Mouse (Mus musculus): ENCODE results near the gene Abcd2. TPM values are rescaled to one million over a fixed set of nuclear protein-coding genes. Genes with fewer than 3 reads are reported as not detected.

Abcd2 gene
- polyA plus RNA-seq, 1 experiment from 2014 or later: 2.0 TPM

DNA sequence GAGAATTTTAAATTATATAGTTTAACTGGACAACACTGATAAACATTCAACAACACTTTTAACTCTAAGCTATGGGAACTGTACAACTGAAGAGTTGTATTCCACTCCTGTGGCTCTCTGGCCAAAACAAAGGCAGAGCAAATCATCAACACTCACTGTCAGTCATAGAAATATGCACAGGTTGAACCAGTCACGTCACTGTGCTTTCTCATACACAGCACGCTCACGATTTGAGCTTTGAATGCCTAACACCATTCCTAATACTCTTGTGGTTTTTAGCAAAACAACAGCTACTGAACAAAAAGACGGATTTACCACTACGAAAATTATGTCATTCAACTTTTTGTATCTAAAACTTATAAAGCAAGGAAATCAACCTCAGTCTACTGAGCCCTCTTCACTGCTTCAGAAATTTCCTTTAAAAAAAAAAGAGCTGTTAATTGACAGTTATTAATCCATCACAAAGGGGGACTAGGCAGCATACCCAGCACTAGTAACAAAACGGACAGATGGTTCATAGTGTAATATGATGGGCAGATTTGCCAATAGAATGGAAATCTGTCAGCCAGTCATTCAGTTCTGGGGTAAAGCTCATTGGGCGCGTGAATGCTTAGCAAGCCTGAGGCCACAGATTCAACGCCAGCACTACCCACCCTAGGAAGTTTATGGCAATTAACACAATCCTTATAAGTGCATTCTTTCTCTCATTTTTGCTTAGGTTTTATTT lies 20.8 kb downstream of the Abcd2 start:
- Histone ChIP-seq H3K36me3 (ENCODE audit: control insufficient read depth, insufficient read depth, low read length) (no peaks in the 10 kb centered on the region), H3K4me1 (ENCODE audit: control insufficient read depth, insufficient read depth, low read length) (no peaks in the 10 kb centered on the region), H3K4me3 (ENCODE audit: low read depth, low read length) (no peak overlapping the region), H3K9ac (replicated peaks; ENCODE audit: low read depth, low read length) (no peak overlapping the region), H3K27me3 (ENCODE audit: control insufficient read depth, insufficient read depth, low read length) (no peaks in the 10 kb centered on the region), H3K9me3 (ENCODE audit: control insufficient read depth, low read depth, low read length) (no peaks in the 10 kb centered on the region), H3K27ac (ENCODE audit: low read length) (no peak overlapping the region), H3K4me2 (replicated peaks; ENCODE audit: low read depth, low read length) (no peak overlapping the region)
- WGBS: 79% methylated on average over 9 of the region's 9 CpGs
- no peak for ATAC-seq (ENCODE audit: insufficient number of reproducible peaks, insufficient read depth, low FRiP score, low read depth)

- H3K4me1 ChIP-seq (ENCODE audit: control insufficient read depth, insufficient read depth, low read length): no peaks in the 10 kb centered on the region
- no peak overlapping the region for H3K4me2 ChIP-seq (replicated peaks; ENCODE audit: low read depth, low read length)
- ATAC-seq (ENCODE audit: insufficient number of reproducible peaks, insufficient read depth, low FRiP score, low read depth): no peak
- 83% methylated on average over 13 of the region's 13 CpGs for WGBS
- H3K9me3 ChIP-seq (ENCODE audit: control insufficient read depth, low read depth, low read length): no peaks in the 10 kb centered on the region
- no peaks in the 10 kb centered on the region for H3K27me3 ChIP-seq (ENCODE audit: control insufficient read depth, insufficient read depth, low read length)
- no peak overlapping the region for H3K27ac ChIP-seq (ENCODE audit: low read length)
- H3K4me3 ChIP-seq (ENCODE audit: low read depth, low read length): no peak overlapping the region
- no peaks in the 10 kb centered on the region for H3K36me3 ChIP-seq (ENCODE audit: control insufficient read depth, insufficient read depth, low read length)
- no peak overlapping the region for H3K9ac ChIP-seq (replicated peaks; ENCODE audit: low read depth, low read length)
Observed at GRCm38 (mm10) chr15:91167850-91168562, 23.6 kb downstream of the Abcd2 start.

DNA sequence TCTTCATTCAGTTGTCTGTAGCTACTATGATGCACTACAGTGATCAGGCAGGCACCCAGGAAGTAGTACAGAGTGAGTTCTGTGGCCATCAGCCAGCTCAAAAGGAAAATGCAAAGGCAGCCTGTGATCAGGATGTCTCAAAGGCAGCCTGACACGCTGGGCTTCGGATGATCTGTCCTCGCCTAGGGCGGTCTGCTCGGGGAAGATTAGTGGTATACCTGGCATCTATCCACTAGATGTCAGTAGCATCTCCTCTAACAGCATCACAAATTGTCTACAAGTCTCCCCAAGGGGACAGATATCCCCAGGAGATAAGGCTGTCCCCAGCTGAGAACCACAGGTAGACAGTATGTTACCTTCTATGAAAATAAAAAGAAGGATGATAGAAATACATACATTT lies 26.6 kb downstream of the Abcd2 start:
- 10% methylated on average over 5 of the region's 5 CpGs for WGBS
- ATAC-seq (ENCODE audit: insufficient number of reproducible peaks, insufficient read depth, low FRiP score, low read depth): no peak
- H3K27ac ChIP-seq (ENCODE audit: low read length): no peak overlapping the region

DNA sequence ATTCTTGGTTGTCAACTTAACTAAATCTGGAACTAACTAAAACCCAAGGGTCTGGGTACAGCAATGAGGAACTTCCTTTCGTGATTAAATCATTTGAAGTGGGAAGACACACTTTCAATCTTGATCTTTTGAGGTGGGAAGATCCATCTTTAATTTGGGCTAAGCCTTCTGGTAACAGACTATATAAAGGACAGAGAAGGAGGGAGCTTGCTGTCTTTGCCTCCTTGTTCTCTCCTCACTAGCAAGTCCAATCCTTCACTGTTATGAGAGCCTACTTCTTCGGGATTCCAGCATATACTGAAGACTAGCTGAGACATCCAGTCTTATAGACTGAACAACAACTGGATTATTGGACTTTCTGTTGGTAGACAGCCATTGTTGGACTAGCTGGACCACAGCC lies 28.1 kb downstream of the Abcd2 start:
- H3K9ac ChIP-seq (replicated peaks; ENCODE audit: low read depth, low read length): no peak overlapping the region
- H3K4me1 ChIP-seq (ENCODE audit: control insufficient read depth, insufficient read depth, low read length): no peaks in the 10 kb centered on the region
- no peak overlapping the region for H3K4me2 ChIP-seq (replicated peaks; ENCODE audit: low read depth, low read length)
- H3K4me3 ChIP-seq (ENCODE audit: low read depth, low read length): no peak overlapping the region
- H3K36me3 ChIP-seq (ENCODE audit: control insufficient read depth, insufficient read depth, low read length): no peaks in the 10 kb centered on the region
- H3K27me3 ChIP-seq (ENCODE audit: control insufficient read depth, insufficient read depth, low read length): no peaks in the 10 kb centered on the region
- 86% methylated on average over 2 of the region's 2 CpGs for whole genome bisulfite sequencing
- H3K27ac ChIP-seq (ENCODE audit: low read length): no peak overlapping the region
- no peak for ATAC-seq (ENCODE audit: insufficient number of reproducible peaks, insufficient read depth, low FRiP score, low read depth)
- H3K9me3 ChIP-seq (ENCODE audit: control insufficient read depth, low read depth, low read length): no peaks in the 10 kb centered on the region

More for the DNA sequence above, 26.6 kb downstream of the Abcd2 start:
- H3K4me3 ChIP-seq (ENCODE audit: low read depth, low read length): no peak overlapping the region
- H3K4me2 ChIP-seq (replicated peaks; ENCODE audit: low read depth, low read length): no peak overlapping the region
- no peak overlapping the region for H3K9ac ChIP-seq (replicated peaks; ENCODE audit: low read depth, low read length)
- H3K4me1 ChIP-seq (ENCODE audit: control insufficient read depth, insufficient read depth, low read length): no peaks in the 10 kb centered on the region
- no peaks in the 10 kb centered on the region for H3K27me3 ChIP-seq (ENCODE audit: control insufficient read depth, insufficient read depth, low read length)
- no peaks in the 10 kb centered on the region for H3K36me3 ChIP-seq (ENCODE audit: control insufficient read depth, insufficient read depth, low read length)
- no peaks in the 10 kb centered on the region for H3K9me3 ChIP-seq (ENCODE audit: control insufficient read depth, low read depth, low read length)

DNA sequence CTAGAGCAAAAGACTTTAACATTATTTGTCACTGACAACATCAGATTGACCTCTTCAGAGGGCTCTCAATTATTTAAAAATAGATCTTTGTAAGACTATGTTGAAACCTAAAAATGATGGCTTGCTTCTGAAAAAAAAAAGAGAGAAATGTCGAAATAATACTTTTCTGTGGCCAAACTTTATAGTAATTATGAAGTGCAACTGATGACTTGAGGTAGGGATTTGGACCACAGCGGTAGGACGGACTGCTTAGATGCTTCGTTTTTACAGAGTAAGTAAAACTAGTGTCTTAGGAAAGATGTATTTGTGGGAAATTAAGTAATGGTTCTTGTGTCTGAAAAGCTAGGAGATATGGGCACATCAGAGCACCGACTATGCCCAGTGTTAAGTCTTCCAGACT lies 30.4 kb downstream of the Abcd2 start:
- Histone ChIP-seq H3K27me3 (ENCODE audit: control insufficient read depth, insufficient read depth, low read length) (no peaks in the 10 kb centered on the region), H3K9me3 (ENCODE audit: control insufficient read depth, low read depth, low read length) (no peaks in the 10 kb centered on the region; the same call in 1 of the 2 replicates), H3K36me3 (ENCODE audit: control insufficient read depth, insufficient read depth, low read length) (no peaks in the 10 kb centered on the region), H3K4me3 (ENCODE audit: low read depth, low read length) (no peak overlapping the region), H3K4me1 (ENCODE audit: control insufficient read depth, insufficient read depth, low read length) (no peaks in the 10 kb centered on the region), H3K27ac (ENCODE audit: low read length) (no peak overlapping the region), H3K4me2 (replicated peaks; ENCODE audit: low read depth, low read length) (no peak overlapping the region), H3K9ac (replicated peaks; ENCODE audit: low read depth, low read length) (no peak overlapping the region)
- WGBS: 86% methylated on average over 5 of the region's 5 CpGs
- ATAC-seq (ENCODE audit: insufficient number of reproducible peaks, insufficient read depth, low FRiP score, low read depth): no peak

DNA sequence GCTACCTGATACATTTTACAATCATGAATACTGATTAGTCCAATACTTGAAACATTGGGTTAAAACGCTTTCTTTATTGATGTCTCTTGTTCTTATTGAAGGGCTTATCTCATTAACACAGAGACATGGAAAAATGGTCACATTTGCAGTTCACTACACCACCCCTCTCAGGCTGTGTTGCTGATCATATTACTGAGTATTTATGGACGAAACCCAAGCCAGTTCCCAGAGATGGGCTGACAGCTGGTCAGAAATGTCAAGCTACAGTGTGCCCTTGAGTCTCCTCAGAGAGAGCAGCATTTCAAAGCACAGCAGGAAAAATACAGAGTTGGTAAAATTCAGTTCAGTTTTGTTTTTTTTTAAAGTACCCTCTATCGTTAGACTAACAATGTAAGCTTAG lies 38.3 kb downstream of the Abcd2 start:
- H3K4me2 ChIP-seq (replicated peaks; ENCODE audit: low read depth, low read length): no peak overlapping the region
- H3K4me1 ChIP-seq (ENCODE audit: control insufficient read depth, insufficient read depth, low read length): no peaks in the 10 kb centered on the region
- no peak overlapping the region for H3K9ac ChIP-seq (replicated peaks; ENCODE audit: low read depth, low read length)
- no peaks in the 10 kb centered on the region for H3K27me3 ChIP-seq (ENCODE audit: control insufficient read depth, insufficient read depth, low read length)
- no peaks in the 10 kb centered on the region for H3K36me3 ChIP-seq (ENCODE audit: control insufficient read depth, insufficient read depth, low read length)
- no peak overlapping the region for H3K27ac ChIP-seq (ENCODE audit: low read length)
- WGBS: 73% methylated on average over 3 of the region's 3 CpGs
- no peaks in the 10 kb centered on the region; the same call in 1 of the 2 replicates for H3K9me3 ChIP-seq (ENCODE audit: control insufficient read depth, low read depth, low read length)
- no peak for ATAC-seq (ENCODE audit: insufficient number of reproducible peaks, insufficient read depth, low FRiP score, low read depth)
- no peak overlapping the region for H3K4me3 ChIP-seq (ENCODE audit: low read depth, low read length)

- Histone ChIP-seq H3K9me3 (ENCODE audit: control insufficient read depth, low read depth, low read length) (no peaks in the 10 kb centered on the region; the same call in 1 of the 2 replicates), H3K27me3 (ENCODE audit: control insufficient read depth, insufficient read depth, low read length) (no peaks in the 10 kb centered on the region), H3K27ac (ENCODE audit: low read length) (no peak overlapping the region), H3K9ac (replicated peaks; ENCODE audit: low read depth, low read length) (no peak overlapping the region), H3K36me3 (ENCODE audit: control insufficient read depth, insufficient read depth, low read length) (no peaks in the 10 kb centered on the region), H3K4me2 (replicated peaks; ENCODE audit: low read depth, low read length) (no peak overlapping the region), H3K4me1 (ENCODE audit: control insufficient read depth, insufficient read depth, low read length) (no peaks in the 10 kb centered on the region), H3K4me3 (ENCODE audit: low read depth, low read length) (no peak overlapping the region)
- 46% methylated on average over 1 of the region's 1 CpGs for WGBS
- no peak for ATAC-seq (ENCODE audit: insufficient number of reproducible peaks, insufficient read depth, low FRiP score, low read depth)
Observed at GRCm38 (mm10) chr15:91152592-91152991, 39.0 kb downstream of the Abcd2 start.

- Histone ChIP-seq H3K9me3 (ENCODE audit: control insufficient read depth, low read depth, low read length) (no peaks in the 10 kb centered on the region; the same call in 1 of the 2 replicates), H3K36me3 (ENCODE audit: control insufficient read depth, insufficient read depth, low read length) (no peaks in the 10 kb centered on the region), H3K4me2 (replicated peaks; ENCODE audit: low read depth, low read length) (no peak overlapping the region), H3K27me3 (ENCODE audit: control insufficient read depth, insufficient read depth, low read length) (no peaks in the 10 kb centered on the region), H3K4me1 (ENCODE audit: control insufficient read depth, insufficient read depth, low read length) (no peaks in the 10 kb centered on the region), H3K27ac (ENCODE audit: low read length) (no peak overlapping the region), H3K4me3 (ENCODE audit: low read depth, low read length) (no peak overlapping the region), H3K9ac (replicated peaks; ENCODE audit: low read depth, low read length) (no peak overlapping the region)
- WGBS: 73% methylated on average over 4 of the region's 4 CpGs
- no peak for ATAC-seq (ENCODE audit: insufficient number of reproducible peaks, insufficient read depth, low FRiP score, low read depth)
Observed at GRCm38 (mm10) chr15:91124584-91124983, 67.0 kb downstream of the Abcd2 start.

Measured in stomach, embryonic 14.5 days (tissue).